Mouse (Mus musculus) liver, postnatal 0 days (tissue): ENCODE data around the gene Fndc7. TPM values are rescaled to one million over a fixed set of nuclear protein-coding genes. Genes with fewer than 3 reads are reported as not detected.
"Not testable (repeated sequence)": the region's sequence is repeated elsewhere in the genome, so short reads cannot be mapped to it uniquely, and the experiment has no call there.

ENCODE experiments used
- ATAC-seq: fragments of 200-750 bp; cut with Nextera tagmentation; 2 replicates; pipeline ENCODE4 v1.8.0; 2017; ENCODE audit warnings: mild to moderate bottlenecking, moderate library complexity
- DNase-seq: peaks from one replicate; pipeline ENCODE4 v3.0.0-alpha.2; 2016
- H3K27ac ChIP-seq: fragments of 300-500 bp; sonication (generic); 2 replicates; pipeline ENCODE4 v1.5.1; 2014; ENCODE audit warnings: antibody characterized with exemption, moderate library complexity, mild to moderate bottlenecking, low read depth
- H3K27me3 ChIP-seq: fragments of 300-500 bp; sonication (generic); 2 replicates; pipeline ENCODE4 v1.6.1; 2014; ENCODE audit warnings: low read length, control low read depth, mixed read lengths; ENCODE audit not compliant: insufficient read depth
- H3K36me3 ChIP-seq: fragments of 300-500 bp; sonication (generic); replicated peaks from 2 replicates; pipeline ENCODE4 v1.6.1; 2014; ENCODE audit warnings: mild to moderate bottlenecking, control low read depth, low read length, moderate library complexity, mixed read lengths; ENCODE audit not compliant: insufficient read depth
- H3K4me1 ChIP-seq: fragments of 300-500 bp; sonication (generic); 2 replicates; pipeline ENCODE4 v1.6.1; 2014; ENCODE audit warnings: antibody characterized with exemption, mild to moderate bottlenecking, control low read depth; ENCODE audit not compliant: insufficient read depth
- H3K4me2 ChIP-seq: fragments of 300-500 bp; sonication (generic); 2 replicates; pipeline ENCODE4 v1.6.1; 2014; ENCODE audit warnings: low read depth, mild to moderate bottlenecking, low read length, moderate library complexity, mixed read lengths
- H3K4me3 ChIP-seq: fragments of 300-500 bp; sonication (generic); 2 replicates; pipeline ENCODE4 v1.5.1; 2014; ENCODE audit warnings: low read depth, low read length
- H3K9ac ChIP-seq: fragments of 300-500 bp; sonication (generic); replicated peaks from 2 replicates; pipeline ENCODE4 v1.6.1; 2014; ENCODE audit warnings: mild to moderate bottlenecking, moderate library complexity
- H3K9me3 ChIP-seq: fragments of 300-500 bp; sonication (generic); 2 replicates; pipeline ENCODE4 v1.6.1; 2016; ENCODE audit warnings: mild to moderate bottlenecking, control low read depth, low read length, mixed read lengths
- CTCF ChIP-seq: sonication (generic); IDR thresholded peaks from 2 replicates; pipeline ENCODE4 v1.5.1; 2016; ENCODE audit warnings: antibody characterized with exemption, low read depth
- EP300 ChIP-seq: IDR thresholded peaks from 2 replicates; pipeline ENCODE4 v1.6.1; 2016; ENCODE audit warnings: antibody characterized with exemption, low read depth, mild to moderate bottlenecking
- WGBS: fragments of 180-500 bp; shearing (Covaris S2); extraction: QIAGEN DNeasy Blood & Tissue Kit; methylation state at CpG from one replicate; pipeline ENCODE4 v1.1.7; 2014; ENCODE audit not compliant: insufficient replicate concordance; 5-methylcytosine and 5-hydroxymethylcytosine counted together
- polyA plus RNA-seq: library from polyadenylated mRNA; unstranded; fragments of >200 nt; fragmentation: Nextera tagmentation; extraction: Ambion mirVana; gene quantifications from 2 replicates; pipeline ENCODE4 v1.2.1, GENCODE M21; 2015

Gene Fndc7
- polyA plus RNA-seq, 1 experiment from 2014 or later = 0.09 TPM

DNA sequence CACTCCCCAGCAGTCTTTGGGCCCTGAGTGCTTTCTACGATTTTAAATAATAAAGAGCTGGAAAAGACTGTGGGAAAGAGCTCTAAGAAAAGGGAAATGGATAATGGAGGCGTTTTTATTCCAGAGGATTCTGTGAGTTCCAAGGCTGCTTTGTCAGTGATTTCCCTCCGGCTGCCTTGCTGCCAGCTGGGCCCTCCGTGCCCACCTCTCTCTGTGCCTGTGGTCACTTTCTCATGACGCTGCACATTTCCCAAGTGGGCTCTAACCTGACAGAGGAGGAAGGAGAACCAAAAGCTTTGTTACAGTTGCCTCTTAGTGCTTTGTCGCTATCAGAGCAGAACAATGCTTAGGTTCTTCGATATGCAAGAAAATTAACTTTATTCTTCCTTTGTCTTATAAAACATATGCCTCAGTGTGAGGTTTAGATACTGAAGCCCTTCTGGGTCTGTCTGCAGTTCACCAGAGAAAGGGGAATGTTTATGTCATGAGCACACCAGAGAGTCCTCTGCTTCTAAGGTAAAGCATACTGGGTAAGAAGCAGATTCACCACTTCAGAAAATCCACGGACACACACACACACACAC is 5.0 kb downstream of the Fndc7 start:
- ATAC-seq (no peak), DNase-seq (no peak)
- Histone ChIP-seq H3K4me1 (peaks cover 17% of the 10 kb centered on the region), H3K27me3 (no peaks in the 10 kb centered on the region), H3K9me3 (no peaks in the 10 kb centered on the region), H3K36me3 (no peaks in the 10 kb centered on the region), H3K9ac (no peak overlapping the region), H3K27ac (0 out of 2 replicates have a peak overlapping the region, but pooled peaks have one; percentile 18), H3K4me2 (no peak overlapping the region), H3K4me3 (no peak overlapping the region)
- TF ChIP-seq CTCF (no peak), EP300 (no peak)
- WGBS = 38% methylated on average over 8 of the region's 8 CpGs

DNA sequence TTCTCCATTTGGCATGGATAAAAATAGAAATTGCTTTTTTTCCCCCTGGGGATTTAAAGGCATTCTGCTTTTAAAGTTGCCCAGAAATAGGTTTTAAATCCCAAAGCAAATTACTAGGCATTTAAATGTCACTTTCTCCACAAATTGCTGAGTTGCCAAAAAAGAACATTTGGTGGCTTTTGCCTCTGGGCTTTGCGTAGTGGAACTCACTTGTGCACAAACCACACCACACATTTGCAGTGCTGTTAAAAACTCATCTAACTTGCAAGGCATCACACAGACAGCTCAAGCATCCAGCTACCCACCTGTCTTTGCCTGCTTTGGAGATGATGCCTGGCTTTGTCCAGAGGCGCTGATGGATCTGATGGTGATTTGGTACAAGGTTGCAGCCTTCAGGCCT is 6.7 kb downstream of the Fndc7 start:
- Histone ChIP-seq H3K9ac (no peak overlapping the region), H3K9me3 (no peaks in the 10 kb centered on the region), H3K27ac (no peak overlapping the region), H3K4me2 (no peak overlapping the region), H3K4me1 (peaks cover 19% of the 10 kb centered on the region), H3K4me3 (no peak overlapping the region), H3K36me3 (no peaks in the 10 kb centered on the region), H3K27me3 (no peaks in the 10 kb centered on the region)
- TF ChIP-seq CTCF = no peak
- TF ChIP-seq EP300 = no peak
- DNase-seq (no peak), ATAC-seq (no peak)
- 85% methylated on average over 2 of the region's 2 CpGs for whole genome bisulfite sequencing

- not testable (repeated sequence) for H3K27ac ChIP-seq
Observed at GRCm38 (mm10) chr3:108881873-108882272, 7.9 kb downstream of the Fndc7 start.

DNA sequence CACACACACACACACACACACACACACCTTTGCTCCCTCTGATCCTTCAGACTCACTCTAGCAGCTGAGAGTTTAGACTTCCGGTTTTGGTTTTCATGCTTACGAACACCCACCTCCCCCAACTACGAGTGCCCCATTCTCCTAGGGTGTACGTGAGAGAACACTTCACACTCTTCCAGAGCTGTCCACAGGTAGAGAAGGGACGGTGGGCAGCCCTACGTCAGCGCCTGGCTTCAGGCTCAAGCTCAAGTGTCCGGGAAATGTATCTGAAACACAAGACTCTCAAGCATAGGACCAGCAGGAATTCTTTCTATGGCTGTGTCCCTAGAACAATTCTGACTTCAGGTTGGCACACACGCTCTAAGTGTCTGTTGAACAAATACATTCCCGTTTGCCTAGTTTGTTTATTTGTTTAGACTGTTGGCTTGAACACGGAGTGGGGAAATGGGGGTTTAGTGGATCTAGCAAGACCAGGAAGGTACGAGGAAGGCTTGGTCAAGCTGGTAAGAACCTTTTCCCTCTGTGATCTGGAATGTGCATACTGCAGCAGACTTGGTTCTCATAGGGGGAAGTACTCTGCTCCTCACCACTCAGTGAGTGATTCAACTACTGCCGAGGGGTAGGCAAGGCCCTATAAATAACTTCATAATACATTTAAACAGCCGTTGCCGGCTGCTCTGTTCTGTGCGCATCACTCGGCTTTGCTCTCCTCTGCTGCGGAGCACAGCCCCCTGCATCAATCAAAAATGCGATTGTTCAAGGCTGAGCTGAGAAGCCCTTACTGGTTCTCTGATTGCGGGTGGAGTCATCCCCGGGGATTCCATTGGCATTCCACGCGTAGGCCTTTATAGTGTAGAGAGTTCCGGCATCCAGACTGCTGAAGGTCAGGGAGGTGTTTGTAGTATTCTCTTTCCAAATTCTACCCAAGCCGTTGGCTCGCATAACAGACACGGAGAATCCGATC is 9.0 kb downstream of the Fndc7 start:
- DNase-seq = no peak
- no peak for TF ChIP-seq CTCF
- no peak for TF ChIP-seq EP300
- H3K27ac ChIP-seq = peak overlapping the region; percentile 57; the same call in 1 of the 2 replicates

More at GRCm38 (mm10) chr3:108881873-108882272, 7.9 kb downstream of the Fndc7 start:
- DNase-seq, H3K27me3 ChIP-seq, H3K4me3 ChIP-seq, H3K9me3 ChIP-seq, H3K36me3 ChIP-seq, ATAC-seq, H3K9ac ChIP-seq, H3K4me2 ChIP-seq: not testable (repeated sequence)
- peaks cover 16% of the 10 kb centered on the region for H3K4me1 ChIP-seq
- WGBS = 52% methylated on average over 4 of the region's 4 CpGs

GRCm38 (mm10) chr3:108879836-108880435 is 9.9 kb downstream of the Fndc7 start:
- WGBS = 32% methylated on average over 5 of the region's 5 CpGs

More for the DNA sequence above, 9.0 kb downstream of the Fndc7 start:
- Histone ChIP-seq H3K4me2 (peak overlapping the region; percentile 62), H3K36me3 (no peaks in the 10 kb centered on the region), H3K9me3 (no peaks in the 10 kb centered on the region), H3K27me3 (no peaks in the 10 kb centered on the region), H3K4me3 (peak overlapping the region; percentile 15; the same call in 1 of the 2 replicates), H3K4me1 (peaks cover 12% of the 10 kb centered on the region), H3K9ac (peak overlapping the region; percentile 46; the same call in 1 of the 2 replicates)
- ATAC-seq = peak; percentile 43; the same call in 1 of the 2 replicates
- WGBS = 53% methylated on average over 28 of the region's 28 CpGs

GRCm38 (mm10) chr3:108879129-108879528 is 10.7 kb downstream of the Fndc7 start:
- no peaks in the 10 kb centered on the region for H3K27me3 ChIP-seq
- 87% methylated on average over 2 of the region's 2 CpGs for WGBS
- TF ChIP-seq CTCF (no peak), EP300 (no peak)
- no peaks in the 10 kb centered on the region for H3K9me3 ChIP-seq
- H3K36me3 ChIP-seq = no peaks in the 10 kb centered on the region
- no peak overlapping the region for H3K4me3 ChIP-seq
- DNase-seq (no peak), ATAC-seq (no peak)
- no peak overlapping the region for H3K4me2 ChIP-seq
- H3K27ac ChIP-seq = no peak overlapping the region
- H3K9ac ChIP-seq = no peak overlapping the region
- peaks cover 10% of the 10 kb centered on the region; the same call in 1 of the 2 replicates for H3K4me1 ChIP-seq

More at GRCm38 (mm10) chr3:108879836-108880435, 9.9 kb downstream of the Fndc7 start:
- TF ChIP-seq EP300 (no peak), CTCF (no peak)
- ATAC-seq = no peak
- H3K9ac ChIP-seq = no peak overlapping the region
- no peak overlapping the region for H3K27ac ChIP-seq
- H3K9me3 ChIP-seq = no peaks in the 10 kb centered on the region
- no peak overlapping the region for H3K4me2 ChIP-seq
- no peaks in the 10 kb centered on the region for H3K36me3 ChIP-seq
- H3K4me1 ChIP-seq = peaks cover 10% of the 10 kb centered on the region; the same call in 1 of the 2 replicates
- DNase-seq = no peak
- no peak overlapping the region for H3K4me3 ChIP-seq
- H3K27me3 ChIP-seq = no peaks in the 10 kb centered on the region
